Mouse (Mus musculus) intestine, postnatal 0 days (tissue): ENCODE results near the gene Clcn6. TPM values are rescaled to one million over a fixed set of nuclear protein-coding genes. Genes with fewer than 3 reads are reported as not detected.

Experiments
- ATAC-seq: fragments of 200-750 bp; cut with Nextera tagmentation; 2 replicates; pipeline ENCODE4 v1.8.0; 2017; ENCODE audit warnings: mild to moderate bottlenecking, moderate TSS enrichment, moderate library complexity
- H3K27ac ChIP-seq: fragments of 300-500 bp; sonication (generic); 2 replicates; pipeline ENCODE4 v1.5.1; 2014; ENCODE audit warnings: mild to moderate bottlenecking, low read depth, low read length, moderate library complexity
- H3K27me3 ChIP-seq: fragments of 300-500 bp; sonication (generic); replicated peaks from 2 replicates; pipeline ENCODE4 v1.6.1; 2014; ENCODE audit warnings: low read length, mixed read lengths; ENCODE audit not compliant: control insufficient read depth, insufficient read depth
- H3K36me3 ChIP-seq: fragments of 300-500 bp; sonication (generic); 2 replicates; pipeline ENCODE4 v1.6.1; 2014; ENCODE audit warnings: mild to moderate bottlenecking, moderate library complexity; ENCODE audit not compliant: control insufficient read depth, insufficient read depth
- H3K4me1 ChIP-seq: fragments of 300-500 bp; sonication (generic); replicated peaks from 2 replicates; pipeline ENCODE4 v1.6.1; 2014; ENCODE audit warnings: antibody characterized with exemption, low read length, mixed read lengths; ENCODE audit not compliant: control insufficient read depth, insufficient read depth
- H3K4me2 ChIP-seq: fragments of 300-500 bp; sonication (generic); replicated peaks from 2 replicates; pipeline ENCODE4 v1.6.1; 2014; ENCODE audit warnings: low read depth, mild to moderate bottlenecking, moderate library complexity
- H3K4me3 ChIP-seq: fragments of 300-500 bp; sonication (generic); 2 replicates; pipeline ENCODE4 v1.5.1; 2014; ENCODE audit warnings: low read depth, low read length
- H3K9ac ChIP-seq: fragments of 300-500 bp; sonication (generic); 2 replicates; pipeline ENCODE4 v1.6.1; 2014; ENCODE audit warnings: mild to moderate bottlenecking, low read depth, low read length
- H3K9me3 ChIP-seq: fragments of 300-500 bp; sonication (generic); 2 replicates; pipeline ENCODE4 v1.6.1; 2016; ENCODE audit warnings: mixed run types; ENCODE audit not compliant: control insufficient read depth
- CTCF ChIP-seq: sonication (generic); IDR thresholded peaks from 2 replicates; pipeline ENCODE4 v1.5.1; 2016; ENCODE audit warnings: low read depth, mild to moderate bottlenecking, control low read depth, antibody characterized with exemption, moderate library complexity
- WGBS: fragments of 180-500 bp; shearing (Covaris S2); extraction: QIAGEN DNeasy Blood & Tissue Kit; methylation state at CpG from one replicate; pipeline ENCODE4 v1.1.7; 2014; 5-methylcytosine and 5-hydroxymethylcytosine counted together
- polyA plus RNA-seq: library from polyadenylated mRNA; unstranded; fragments of >200 nt; fragmentation: Nextera tagmentation; extraction: Ambion mirVana; gene quantifications from 2 replicates; pipeline ENCODE4 v1.2.1, GENCODE M21; 2015

The Clcn6 gene
- polyA plus RNA-seq, 1 experiment from 2014 or later: 2.5 TPM

DNA sequence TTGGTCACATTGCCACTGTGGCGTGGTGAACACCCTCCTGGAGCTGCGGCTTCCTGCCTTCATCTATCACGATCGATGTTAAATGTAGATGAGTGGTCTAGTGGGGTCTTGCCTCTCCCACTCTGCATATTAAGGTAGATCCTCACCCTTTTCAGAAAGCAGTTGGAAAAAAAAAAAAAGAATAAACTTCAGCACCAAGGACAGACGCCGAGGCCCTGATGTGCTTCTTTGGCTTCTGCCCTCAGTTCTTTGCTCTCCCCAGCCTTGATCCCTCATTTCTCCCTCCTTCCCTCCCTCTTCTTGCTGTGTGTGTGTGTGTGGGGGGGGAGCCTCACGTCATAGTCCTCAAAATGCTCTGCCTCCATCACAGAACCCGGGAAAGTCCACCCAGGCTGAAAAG lies 36.8 kb downstream of the Clcn6 start:
- 46% methylated on average over 8 of the region's 8 CpGs for WGBS
- no peak for TF ChIP-seq CTCF
- Histone ChIP-seq H3K4me2 (no peak overlapping the region), H3K27ac (no peak overlapping the region), H3K27me3 (no peaks in the 10 kb centered on the region), H3K9ac (no peak overlapping the region), H3K36me3 (peaks cover 19% of the 10 kb centered on the region), H3K4me1 (no peaks in the 10 kb centered on the region), H3K4me3 (no peak overlapping the region), H3K9me3 (no peaks in the 10 kb centered on the region)
- ATAC-seq: no peak

- no peak overlapping the region for H3K4me2 ChIP-seq
- H3K4me3 ChIP-seq: no peak overlapping the region
- 81% methylated on average over 17 of the region's 17 CpGs for WGBS
- H3K9me3 ChIP-seq: no peaks in the 10 kb centered on the region
- H3K4me1 ChIP-seq: no peaks in the 10 kb centered on the region
- H3K27ac ChIP-seq: no peak overlapping the region
- ATAC-seq: no peak; the same call in 1 of the 2 replicates
- peaks cover 12% of the 10 kb centered on the region for H3K36me3 ChIP-seq
- H3K9ac ChIP-seq: no peak overlapping the region
- H3K27me3 ChIP-seq: no peaks in the 10 kb centered on the region
- TF ChIP-seq CTCF: no peak
Measured at GRCm38 (mm10) chr4:148001013-148001789, 37.4 kb downstream of the Clcn6 start.

GRCm38 (mm10) chr4:148000202-148000772 lies 38.3 kb downstream of the Clcn6 start, which contains the start of gene Nppa:
Gene Nppa (plus strand): TSS chr4:148000722.
- Histone ChIP-seq H3K36me3 (peaks cover 3% of the 10 kb centered on the region; the same call in 1 of the 2 replicates), H3K4me1 (no peaks in the 10 kb centered on the region), H3K9me3 (no peaks in the 10 kb centered on the region), H3K27me3 (no peaks in the 10 kb centered on the region), H3K4me3 (no peak within 1 kb of the TSS), H3K9ac (no peak within 1 kb of the TSS), H3K27ac (no peak within 1 kb of the TSS), H3K4me2 (no peak within 1 kb of the TSS)
- ATAC-seq: no peak
- no peak for TF ChIP-seq CTCF
- 36% methylated on average over 12 of the region's 12 CpGs for WGBS

- Histone ChIP-seq H3K9me3 (no peaks in the 10 kb centered on the region), H3K27ac (no peak overlapping the region), H3K4me1 (no peaks in the 10 kb centered on the region), H3K4me2 (no peak overlapping the region), H3K36me3 (no peaks in the 10 kb centered on the region), H3K9ac (no peak overlapping the region), H3K27me3 (no peaks in the 10 kb centered on the region), H3K4me3 (no peak overlapping the region)
- ATAC-seq: no peak
- no peak for TF ChIP-seq CTCF
- 73% methylated on average over 3 of the region's 3 CpGs for WGBS
Measured at GRCm38 (mm10) chr4:147995311-147995710, 43.3 kb downstream of the Clcn6 start.

GRCm38 (mm10) chr4:147993571-147994095 lies 45.0 kb downstream of the Clcn6 start:
- Histone ChIP-seq H3K27ac (no peak overlapping the region), H3K4me3 (no peak overlapping the region), H3K36me3 (no peaks in the 10 kb centered on the region), H3K4me2 (no peak overlapping the region), H3K9ac (no peak overlapping the region), H3K27me3 (no peaks in the 10 kb centered on the region), H3K4me1 (no peaks in the 10 kb centered on the region), H3K9me3 (no peaks in the 10 kb centered on the region)
- TF ChIP-seq CTCF: no peak
- ATAC-seq: no peak
- WGBS: 47% methylated on average over 7 of the region's 7 CpGs

DNA sequence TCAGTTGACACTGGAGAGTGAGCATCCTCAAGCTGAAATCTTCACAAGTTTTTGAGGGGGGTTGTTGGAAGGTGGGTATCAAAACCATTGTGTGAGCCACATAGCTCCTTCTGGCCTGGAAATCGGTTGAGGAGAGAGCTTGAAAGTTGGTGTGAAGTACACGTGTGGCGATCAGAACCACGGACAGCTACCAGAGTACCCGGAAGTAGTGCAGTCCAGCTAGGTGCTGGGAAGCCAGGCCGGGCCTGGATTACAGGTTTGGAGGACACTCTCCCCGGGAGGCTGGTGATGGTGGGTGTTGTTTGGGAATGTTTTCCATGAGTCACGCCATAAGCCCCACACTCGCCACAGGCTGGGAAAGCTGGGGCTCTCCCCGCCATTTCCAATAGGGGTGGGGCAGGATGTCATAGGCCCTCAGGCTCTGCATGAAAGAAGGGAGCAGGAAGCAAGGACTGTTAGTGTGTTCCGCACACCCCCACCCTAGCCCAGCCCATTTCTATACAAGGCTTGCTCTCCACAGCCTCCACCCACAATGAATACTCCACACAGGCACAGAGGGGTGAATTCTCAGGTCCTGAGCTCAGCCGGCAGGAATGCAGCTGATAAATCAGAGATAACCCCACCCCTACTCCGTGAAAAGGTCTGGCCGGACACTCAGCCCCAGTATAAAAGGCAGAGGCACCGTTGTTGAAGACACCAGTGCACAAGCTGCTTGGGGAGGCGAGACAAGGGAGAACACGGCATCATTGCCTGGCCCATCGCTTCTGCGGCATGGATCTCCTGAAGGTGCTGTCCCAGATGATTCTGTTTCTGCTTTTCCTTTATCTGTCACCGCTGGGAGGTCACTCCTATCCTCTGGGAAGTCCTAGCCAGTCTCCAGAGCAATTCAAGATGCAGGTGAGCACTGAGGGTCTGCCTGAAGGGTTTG lies 53.2 kb downstream of the Clcn6 start, which contains the start of gene Nppb:
Gene Nppb (plus strand): TSS at position 584 of the 928 bp plus-strand sequence.
- H3K27me3 ChIP-seq: no peaks in the 10 kb centered on the region
- no peaks in the 10 kb centered on the region for H3K9me3 ChIP-seq
- H3K27ac ChIP-seq: no peak within 1 kb of the TSS
- WGBS: 27% methylated on average over 20 of the region's 20 CpGs
- no peak for ATAC-seq
- no peaks in the 10 kb centered on the region for H3K4me1 ChIP-seq
- H3K4me3 ChIP-seq: no peak within 1 kb of the TSS
- no peaks in the 10 kb centered on the region for H3K36me3 ChIP-seq
- no peak for TF ChIP-seq CTCF
- no peak within 1 kb of the TSS for H3K4me2 ChIP-seq
- no peak within 1 kb of the TSS for H3K9ac ChIP-seq
